Comparison of ENCODE assay signal across 26 mouse cellular contexts in the genomic region with DNA sequence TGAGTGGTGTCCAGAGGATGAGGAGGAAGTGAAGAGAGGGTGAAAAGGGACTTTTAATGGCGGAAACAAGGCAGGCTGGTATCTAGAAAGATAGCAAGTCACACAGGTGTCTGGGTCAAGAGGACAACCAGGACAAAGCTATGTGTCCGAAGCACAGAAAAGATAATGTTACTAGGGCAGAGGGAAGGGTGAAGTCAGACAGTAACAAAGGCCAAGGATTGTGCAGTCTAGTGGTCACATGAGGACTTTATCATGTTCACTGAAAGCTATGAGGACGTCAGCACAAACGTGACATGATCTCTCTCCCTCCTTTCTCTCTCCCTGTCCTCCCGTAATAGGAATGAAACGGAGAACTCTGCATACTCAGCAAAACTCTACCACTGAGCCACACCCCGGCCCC. TPM values are rescaled to one million over a fixed set of nuclear protein-coding genes. Genes with fewer than 3 reads are reported as not detected.
"Had no signal": no experiment of that assay in that cellular context is flagged by ENCODE, and none has a peak within 500 bp of the region (broad histone marks: within the 10 kb centered on the region; RNA-seq: fewer than 3 reads in every experiment).

No protein-coding gene starts in this region.

- H3K4me2 ChIP-seq: kidney, embryonic 15.5 days; limb, embryonic 12.5 days; limb, embryonic 15.5 days; lung, embryonic 15.5 days; midbrain, embryonic 13.5 days; neural tube, embryonic 13.5 days; stomach, embryonic 15.5 days had no signal

- H3K27ac ChIP-seq: kidney, embryonic 15.5 days; limb, embryonic 12.5 days; limb, embryonic 15.5 days; liver, embryonic 14.5 days; lung, embryonic 15.5 days; midbrain, embryonic 10.5 days; midbrain, embryonic 13.5 days; neural tube, embryonic 13.5 days; stomach, embryonic 15.5 days had no signal

- H3K4me1 ChIP-seq: kidney, embryonic 15.5 days; limb, embryonic 12.5 days; limb, embryonic 15.5 days; lung, embryonic 15.5 days; megakaryocyte, embryonic 14.5 days; midbrain, embryonic 10.5 days; midbrain, embryonic 13.5 days; neural tube, embryonic 13.5 days; stomach, embryonic 15.5 days had no signal

- H3K27me3 ChIP-seq: kidney, embryonic 15.5 days; limb, embryonic 12.5 days; limb, embryonic 15.5 days; lung, embryonic 15.5 days; megakaryocyte, embryonic 14.5 days; midbrain, embryonic 13.5 days; neural tube, embryonic 13.5 days; stomach, embryonic 15.5 days had no signal

- H3K9me3 ChIP-seq: kidney, embryonic 15.5 days; limb, embryonic 15.5 days; lung, embryonic 15.5 days; midbrain, embryonic 13.5 days had no signal

- DNase-seq: kidney, adult 8-10 months; kidney, postnatal 14 days; kidney, postnatal 4 days; left cerebral cortex, postnatal 4 days; lung, adult 18-20 months; lung, postnatal 10 days; lung, postnatal 36 days; retina, postnatal 1 day; right cerebral cortex, postnatal 25 days; spleen, adult 18-20 months; thymus, adult 18-20 months; thymus, postnatal 36 days had no signal

- ATAC-seq: midbrain, embryonic 13.5 days; midbrain, embryonic 16.5 days had no signal

- H3K9ac ChIP-seq: kidney, embryonic 15.5 days; limb, embryonic 12.5 days; limb, embryonic 15.5 days; liver, embryonic 14.5 days; lung, embryonic 15.5 days; midbrain, embryonic 13.5 days; neural tube, embryonic 13.5 days; stomach, embryonic 15.5 days had no signal

- H3K4me3 ChIP-seq: kidney, embryonic 15.5 days; limb, embryonic 12.5 days; limb, embryonic 15.5 days; lung, embryonic 15.5 days; midbrain, embryonic 10.5 days; midbrain, embryonic 13.5 days; myocyte; neural tube, embryonic 13.5 days; stomach, embryonic 15.5 days had no signal

- H3K36me3 ChIP-seq: kidney, embryonic 15.5 days; limb, embryonic 12.5 days; limb, embryonic 15.5 days; lung, embryonic 15.5 days; midbrain, embryonic 10.5 days; midbrain, embryonic 13.5 days; neural tube, embryonic 13.5 days; stomach, embryonic 15.5 days had no signal

RNA-seq across cellular contexts. Expression of gene Baiap2l1, which starts 22.8 kb away (rescaled TPM):
- total RNA-seq: monocyte, adult 5-6 weeks; neutrophil, adult 5-6 weeks had no signal
